Mouse (Mus musculus): ENCODE measurements around the gene Rnf215. TPM values are rescaled to one million over a fixed set of nuclear protein-coding genes. Genes with fewer than 3 reads are reported as not detected.
A peak's percentile ranks its signal among the peaks of the same experiment; 100 is the strongest.

Gene Rnf215
- polyA plus RNA-seq, 1 experiment, result 13.6 TPM

GRCm38 (mm10) chr11:4095171-4096053 is 39.6 kb upstream of the Rnf215 start, which contains the start of gene Mtfp1:
Mtfp1 (minus strand) TSS chr11:4095445.
- TF ChIP-seq MAX (IDR thresholded peaks at IDR 0.05), result no peak
- no peak for TF ChIP-seq MYOD1 (IDR thresholded peaks at IDR 0.05; ENCODE audit: control insufficient read depth, insufficient read length, low read depth)
- no peak for TF ChIP-seq FOSL1 (IDR thresholded peaks at IDR 0.05; ENCODE audit: insufficient read depth, low read length, poor library complexity, severe bottlenecking)
- no peak for TF ChIP-seq MYOG (IDR thresholded peaks at IDR 0.05; ENCODE audit: control insufficient read depth, extremely low read depth, insufficient read length)

GRCm38 (mm10) chr11:4096054-4096984 is 38.7 kb upstream of the Rnf215 start:
- H3K36me3 ChIP-seq (ENCODE audit: control insufficient read depth, insufficient read depth), result no peaks in the 10 kb centered on the region
- peak overlapping the region; percentile 44 for H3K4me3 ChIP-seq (ENCODE audit: insufficient read depth, poor library complexity, severe bottlenecking)
- no peaks in the 10 kb centered on the region for H3K79me2 ChIP-seq (ENCODE audit: control insufficient read depth, insufficient read depth)
- H3K27me3 ChIP-seq (ENCODE audit: control insufficient read depth, insufficient read depth, insufficient read length), result no peaks in the 10 kb centered on the region
- H3ac ChIP-seq (ENCODE audit: control insufficient read depth, insufficient read length, low read depth), result peak overlapping the region; percentile 63
- TF ChIP-seq USF1 (IDR thresholded peaks at IDR 0.05; ENCODE audit: low read depth) (peak; percentile 97), CEBPB (IDR thresholded peaks at IDR 0.05; ENCODE audit: low read depth) (no peak), MAX (IDR thresholded peaks at IDR 0.05) (peak; percentile 83), MYOG (IDR thresholded peaks at IDR 0.05; ENCODE audit: control insufficient read depth, extremely low read depth, insufficient read length) (no peak)
- H3K79me3 ChIP-seq (ENCODE audit: low read depth), result no peaks in the 10 kb centered on the region

More at GRCm38 (mm10) chr11:4095171-4096053, 39.6 kb upstream of the Rnf215 start, which contains the start of gene Mtfp1:
- Histone ChIP-seq H3K27me3 (ENCODE audit: control insufficient read depth, insufficient read depth, insufficient read length) (no peaks in the 10 kb centered on the region), H3ac (ENCODE audit: control insufficient read depth, insufficient read length, low read depth) (peak within 1 kb of the TSS; percentile 75), H3K79me3 (ENCODE audit: low read depth) (no peaks in the 10 kb centered on the region), H3K79me2 (ENCODE audit: control insufficient read depth, insufficient read depth) (no peaks in the 10 kb centered on the region), H3K36me3 (ENCODE audit: control insufficient read depth, insufficient read depth) (no peaks in the 10 kb centered on the region), H3K4me3 (ENCODE audit: insufficient read depth, poor library complexity, severe bottlenecking) (peak within 1 kb of the TSS; percentile 34)

GRCm38 (mm10) chr11:4097091-4097621 is 37.8 kb upstream of the Rnf215 start:
- Histone ChIP-seq H3K79me2 (ENCODE audit: control insufficient read depth, insufficient read depth) (no peaks in the 10 kb centered on the region), H3K4me3 (ENCODE audit: insufficient read depth, poor library complexity, severe bottlenecking) (peak overlapping the region; percentile 44)
- TF ChIP-seq CTCF (IDR thresholded peaks at IDR 0.05; ENCODE audit: control insufficient read depth, insufficient read depth, insufficient read length), result no peak
- TF ChIP-seq MYOG (IDR thresholded peaks at IDR 0.05; ENCODE audit: control insufficient read depth, extremely low read depth, insufficient read length), result no peak
- TF ChIP-seq USF1 (IDR thresholded peaks at IDR 0.05; ENCODE audit: low read depth), result no peak

GRCm38 (mm10) chr11:4098120-4098519 is 36.9 kb upstream of the Rnf215 start:
- Histone ChIP-seq H3K79me3 (ENCODE audit: low read depth) (no peaks in the 10 kb centered on the region), H3K4me3 (ENCODE audit: insufficient read depth, poor library complexity, severe bottlenecking) (no peak overlapping the region), H3K27me3 (ENCODE audit: control insufficient read depth, insufficient read depth, insufficient read length) (no peaks in the 10 kb centered on the region), H3K79me2 (ENCODE audit: control insufficient read depth, insufficient read depth) (no peaks in the 10 kb centered on the region), H3K36me3 (ENCODE audit: control insufficient read depth, insufficient read depth) (no peaks in the 10 kb centered on the region), H3ac (ENCODE audit: control insufficient read depth, insufficient read length, low read depth) (no peak overlapping the region)
- TF ChIP-seq CEBPB (IDR thresholded peaks at IDR 0.05; ENCODE audit: low read depth) (no peak), USF1 (IDR thresholded peaks at IDR 0.05; ENCODE audit: low read depth) (no peak), MYOG (IDR thresholded peaks at IDR 0.05; ENCODE audit: control insufficient read depth, extremely low read depth, insufficient read length) (no peak), MYOD1 (IDR thresholded peaks at IDR 0.05; ENCODE audit: control insufficient read depth, insufficient read length, low read depth) (no peak), FOSL1 (IDR thresholded peaks at IDR 0.05; ENCODE audit: insufficient read depth, low read length, poor library complexity, severe bottlenecking) (no peak), MAX (IDR thresholded peaks at IDR 0.05) (no peak), CTCF (IDR thresholded peaks at IDR 0.05; ENCODE audit: control insufficient read depth, insufficient read depth, insufficient read length) (no peak)

More at GRCm38 (mm10) chr11:4097091-4097621, 37.8 kb upstream of the Rnf215 start:
- H3K27me3 ChIP-seq (ENCODE audit: control insufficient read depth, insufficient read depth, insufficient read length), result no peaks in the 10 kb centered on the region
- no peaks in the 10 kb centered on the region for H3K79me3 ChIP-seq (ENCODE audit: low read depth)
- H3ac ChIP-seq (ENCODE audit: control insufficient read depth, insufficient read length, low read depth), result peak overlapping the region; percentile 63
- H3K36me3 ChIP-seq (ENCODE audit: control insufficient read depth, insufficient read depth), result no peaks in the 10 kb centered on the region

GRCm38 (mm10) chr11:4098816-4099215 is 36.2 kb upstream of the Rnf215 start:
- H3K79me3 ChIP-seq (ENCODE audit: low read depth), result no peaks in the 10 kb centered on the region
- H3ac ChIP-seq (ENCODE audit: control insufficient read depth, insufficient read length, low read depth), result no peak overlapping the region
- no peak overlapping the region for H3K4me3 ChIP-seq (ENCODE audit: insufficient read depth, poor library complexity, severe bottlenecking)
- no peaks in the 10 kb centered on the region for H3K27me3 ChIP-seq (ENCODE audit: control insufficient read depth, insufficient read depth, insufficient read length)
- no peaks in the 10 kb centered on the region for H3K36me3 ChIP-seq (ENCODE audit: control insufficient read depth, insufficient read depth)
- TF ChIP-seq MYOD1 (IDR thresholded peaks at IDR 0.05; ENCODE audit: control insufficient read depth, insufficient read length, low read depth) (peak; percentile 66), CTCF (IDR thresholded peaks at IDR 0.05; ENCODE audit: control insufficient read depth, insufficient read depth, insufficient read length) (no peak)
- H3K79me2 ChIP-seq (ENCODE audit: control insufficient read depth, insufficient read depth), result no peaks in the 10 kb centered on the region

All from C2C12 (cell line).